Mouse (Mus musculus) cerebellum, adult 2 months (tissue): ENCODE results near the gene Lama4.

Experiments used
- CTCF ChIP-seq: fragments of 200-500 bp; IDR thresholded peaks from 2 replicates; pipeline ENCODE4 v1.5.1; 2011; ENCODE audit warnings: low read depth, mild to moderate bottlenecking, control low read depth, low read length, moderate library complexity, borderline replicate concordance; ENCODE audit not compliant: insufficient read depth
- POLR2A ChIP-seq: fragments of 200-500 bp; IDR thresholded peaks from 2 replicates; pipeline ENCODE4 v1.6.1; 2011; ENCODE audit warnings: low read length, control low read depth, borderline replicate concordance; ENCODE audit not compliant: insufficient read depth

DNA sequence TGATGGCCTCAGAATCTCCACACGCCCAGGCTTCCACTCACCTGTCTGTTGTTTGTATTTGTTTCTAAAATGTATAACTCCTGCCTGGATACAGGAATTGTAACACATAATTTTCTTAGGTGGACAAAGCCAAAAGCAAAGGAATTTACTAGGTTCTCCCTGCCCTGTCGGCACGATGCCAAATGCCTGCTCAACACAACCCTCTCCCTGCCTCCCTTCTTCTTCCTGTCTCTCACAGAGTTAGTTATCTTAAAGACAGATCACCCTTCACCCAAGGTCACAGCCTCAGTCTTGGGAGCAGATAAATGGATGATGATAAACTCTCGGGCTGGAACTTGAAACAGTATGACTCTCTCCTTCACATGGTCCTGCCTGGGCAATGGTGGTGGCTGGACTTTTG lies 35.6 kb downstream of the Lama4 start:
- TF ChIP-seq CTCF (no peak), POLR2A (no peak)
